Mouse (Mus musculus): Measurements from ENCODE around the gene Yipf1.
"Not testable (repeated sequence)": the region's sequence is repeated elsewhere in the genome, so short reads cannot be mapped to it uniquely, and the experiment has no call there.

The Yipf1 gene

GRCm38 (mm10) chr4:107328530-107328929 lies 14.4 kb downstream of the Yipf1 start:
- no peak for DNase-seq

DNA sequence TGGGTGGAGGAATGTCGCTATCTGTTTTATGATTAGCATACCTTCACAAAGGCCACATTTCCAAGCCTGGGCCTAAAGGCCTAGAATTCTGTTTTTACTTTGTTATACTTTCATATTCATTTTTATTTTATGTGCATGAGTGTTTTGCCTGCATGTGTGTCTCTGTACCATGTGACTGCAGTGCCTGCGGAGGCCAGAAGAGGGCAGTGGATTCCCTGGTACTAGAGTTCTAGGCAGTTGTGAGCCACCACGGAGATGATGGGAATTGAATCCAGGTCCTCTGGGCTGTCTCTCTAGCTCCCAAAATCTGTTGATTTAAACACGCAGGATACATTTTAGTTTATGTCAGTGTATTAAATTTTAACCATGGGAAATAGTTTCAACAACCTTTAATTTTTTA lies 19.4 kb downstream of the Yipf1 start:
- DNase-seq: no peak

DNA sequence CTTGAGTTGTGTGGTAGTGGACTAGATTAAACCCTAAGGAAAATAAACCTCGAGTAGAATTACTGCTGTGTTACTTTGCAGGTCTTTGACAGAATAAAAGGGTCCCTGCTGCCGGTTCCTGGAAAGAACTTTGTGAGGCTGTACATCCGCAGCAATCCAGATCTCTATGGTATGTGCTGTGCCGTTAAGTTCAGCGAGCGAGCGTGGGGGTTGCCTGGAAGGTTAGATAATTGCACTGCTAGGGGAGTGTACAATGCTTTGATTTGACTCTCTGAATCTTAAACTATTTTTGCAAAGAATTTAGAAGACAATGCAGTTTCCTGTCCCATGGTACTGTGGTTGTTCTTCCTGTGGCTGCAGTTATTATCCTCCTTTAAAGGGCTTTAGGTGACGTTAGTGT lies 22.2 kb downstream of the Yipf1 start:
- DNase-seq: no peak

- no peak for DNase-seq
Measured at GRCm38 (mm10) chr4:107337455-107337854, 23.3 kb downstream of the Yipf1 start.

- DNase-seq: no peak
Measured at GRCm38 (mm10) chr4:107341354-107341753, 27.2 kb downstream of the Yipf1 start.

GRCm38 (mm10) chr4:107344612-107345011 lies 30.4 kb downstream of the Yipf1 start:
- peak; percentile 39 for DNase-seq

- no peak for DNase-seq
Measured at GRCm38 (mm10) chr4:107347221-107347620, 33.1 kb downstream of the Yipf1 start.

- no peak for DNase-seq
Measured at GRCm38 (mm10) chr4:107348529-107349310, 34.6 kb downstream of the Yipf1 start.

GRCm38 (mm10) chr4:107349311-107350008 lies 35.3 kb downstream of the Yipf1 start:
- DNase-seq: peak; percentile 32

DNA sequence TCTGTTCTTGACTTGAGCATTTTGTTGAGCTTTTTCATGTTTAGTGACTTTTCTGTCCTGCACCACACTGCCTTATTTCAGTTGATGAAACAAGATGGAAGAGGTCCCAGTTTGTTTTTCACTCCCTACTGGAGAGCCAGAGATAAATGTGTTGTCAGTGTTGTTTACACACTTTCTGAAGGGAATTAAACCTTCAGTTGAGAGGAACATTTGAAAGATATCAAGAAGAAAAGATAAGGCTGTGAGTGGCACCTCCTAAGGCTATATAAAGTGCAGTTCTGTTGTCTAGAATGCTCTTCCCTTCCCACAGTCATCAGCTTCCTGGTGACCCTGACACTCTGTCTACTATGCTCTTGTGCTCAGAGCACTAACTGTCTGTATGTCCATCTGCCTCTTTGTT lies 37.2 kb downstream of the Yipf1 start:
- DNase-seq: no peak

GRCm38 (mm10) chr4:107353612-107354011 lies 39.4 kb downstream of the Yipf1 start:
- no peak for DNase-seq

- DNase-seq: no peak
Measured at GRCm38 (mm10) chr4:107354126-107354525, 40.0 kb downstream of the Yipf1 start.

DNA sequence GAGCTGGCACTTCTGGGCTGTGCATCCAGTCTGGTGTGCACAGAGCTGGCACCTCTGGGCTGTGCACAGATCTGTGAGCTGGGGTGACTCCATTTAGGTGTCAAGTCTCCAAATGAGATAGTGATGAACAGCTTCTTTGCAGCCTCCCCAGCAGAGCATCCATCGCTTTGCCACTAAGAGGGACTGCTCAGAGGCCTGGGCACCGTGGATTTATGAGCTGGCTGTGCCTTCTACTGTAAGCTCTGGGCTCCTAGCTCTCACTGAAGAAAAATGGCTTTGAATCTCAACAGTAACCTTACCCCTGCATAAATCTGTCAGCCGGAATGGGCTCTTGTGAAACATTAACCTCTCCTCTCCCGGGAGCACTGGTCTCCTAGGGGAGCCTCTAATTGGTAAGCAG lies 40.4 kb downstream of the Yipf1 start:
- DNase-seq: no peak

- not testable (repeated sequence) for DNase-seq
Measured at GRCm38 (mm10) chr4:107357172-107357571, 43.0 kb downstream of the Yipf1 start.

GRCm38 (mm10) chr4:107358460-107358859 lies 44.3 kb downstream of the Yipf1 start:
- DNase-seq: no peak

DNA sequence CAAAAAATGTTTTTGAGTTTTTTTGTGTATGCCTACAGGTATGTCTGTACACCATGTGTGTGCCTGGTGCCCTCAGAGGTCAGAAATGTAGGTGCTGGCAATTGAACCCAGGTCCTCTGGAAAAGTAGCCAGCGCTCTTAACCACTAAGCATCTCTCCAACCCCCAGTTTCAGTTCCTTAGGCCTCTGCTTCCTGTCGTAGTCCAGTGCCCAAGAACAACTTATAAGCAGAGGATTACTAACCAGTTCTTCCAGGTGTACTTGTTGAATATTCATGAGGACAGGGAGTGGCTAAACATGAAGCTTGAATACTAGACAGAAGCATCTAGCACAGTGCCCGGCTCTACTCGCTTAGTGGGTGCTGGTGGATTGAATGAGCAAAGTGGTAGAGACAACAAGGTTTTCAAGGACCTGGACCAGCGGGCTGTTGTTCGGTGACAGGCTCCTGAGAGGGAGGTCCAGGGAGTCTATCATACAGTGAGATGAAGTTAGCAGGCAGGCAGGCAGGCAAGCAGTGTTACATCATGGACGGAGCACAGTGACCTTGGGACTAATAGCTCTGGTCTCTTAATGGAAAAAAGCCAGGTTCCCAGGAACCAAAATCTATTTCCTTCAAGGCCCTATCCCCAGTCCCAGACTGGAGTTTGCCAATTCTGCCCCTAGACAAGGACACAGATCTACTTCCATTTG lies 46.4 kb downstream of the Yipf1 start:
- no peak for DNase-seq

GRCm38 (mm10) chr4:107362755-107363154 lies 48.6 kb downstream of the Yipf1 start:
- no peak for DNase-seq

- no peak for DNase-seq
Measured at GRCm38 (mm10) chr4:107363573-107363972, 49.4 kb downstream of the Yipf1 start.

- DNase-seq: no peak
Measured at GRCm38 (mm10) chr4:107364190-107364639, 50.1 kb downstream of the Yipf1 start.

- not testable (repeated sequence) for DNase-seq
Measured at GRCm38 (mm10) chr4:107366408-107366807, 52.2 kb downstream of the Yipf1 start.

GRCm38 (mm10) chr4:107367567-107368314 lies 53.6 kb downstream of the Yipf1 start, which contains the start of gene Ndc1:
Gene Ndc1, plus strand, starts transcription at chr4:107367784.
- DNase-seq: peak; percentile 88

- DNase-seq: no peak
Measured at GRCm38 (mm10) chr4:107372304-107372703, 58.1 kb downstream of the Yipf1 start.

DNA sequence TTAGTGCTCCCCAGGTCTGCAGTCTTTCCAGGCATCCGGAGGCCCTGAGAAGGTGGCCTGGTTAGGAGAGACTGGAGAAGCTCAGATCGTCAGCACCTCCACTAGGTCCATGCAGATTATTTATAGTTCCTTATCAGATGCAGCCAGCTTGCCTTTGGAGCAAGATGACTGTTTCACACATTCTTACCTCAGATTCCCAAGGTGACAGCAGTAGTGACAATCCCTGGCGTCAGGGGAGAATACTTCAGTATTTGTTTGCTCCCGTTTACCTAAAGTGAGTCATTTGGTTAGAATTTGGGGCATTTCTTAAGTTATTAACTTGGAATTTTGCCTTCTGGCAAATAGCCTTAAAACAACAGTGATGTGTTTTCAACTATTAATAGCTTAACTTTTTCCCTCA lies 60.5 kb downstream of the Yipf1 start:
- no peak for DNase-seq
